Mouse (Mus musculus) MEL (cell line): ENCODE results near the gene Esr1. TPM values are rescaled to one million over a fixed set of nuclear protein-coding genes. Genes with fewer than 3 reads are reported as not detected.

Experiments
- DNase-seq: peaks from one replicate; pipeline ENCODE4 v3.0.0; 2011; ENCODE audit warnings: low read depth, low spot score
- H3K27ac ChIP-seq: 2 replicates; pipeline ENCODE4 v1.5.1; 2012; ENCODE audit warnings: low read depth, mild to moderate bottlenecking, control low read depth, low read length, moderate library complexity; ENCODE audit not compliant: control insufficient read depth
- H3K27me3 ChIP-seq, 2 experiments: fragments of 150-350 bp in 1 of 2; sonication (generic) in 1 of 2; 2 replicates each; pipeline ENCODE4 v1.6.1; 2012; ENCODE audit warnings: low read length in 2 of 2, mild to moderate bottlenecking in 2 of 2, improper control_type of control experiment in 1 of 2, moderate library complexity in 1 of 2; ENCODE audit not compliant: insufficient read depth in 2 of 2, control insufficient read depth in 1 of 2
- H3K36me3 ChIP-seq, 2 experiments: 2 replicates each; pipeline ENCODE4 v1.6.1; 2012 to 2014; ENCODE audit warnings: low read length in 2 of 2, improper control_type of control experiment in 1 of 2, inconsistent platforms in 1 of 2, mild to moderate bottlenecking in 1 of 2; ENCODE audit not compliant: insufficient read depth in 2 of 2, control insufficient read depth in 1 of 2
- H3K4me1 ChIP-seq, 2 experiments: fragments of 150-350 bp in 1 of 2; sonication (generic) in 1 of 2; 2 replicates each; pipeline ENCODE4 v1.6.1; 2012; ENCODE audit warnings: low read length in 2 of 2, improper control_type of control experiment in 1 of 2, mild to moderate bottlenecking in 1 of 2; ENCODE audit not compliant: insufficient read depth in 2 of 2, control insufficient read depth in 1 of 2
- H3K4me3 ChIP-seq, 2 experiments: fragments of 150-350 bp in 1 of 2; sonication (generic) in 1 of 2; 2 replicates each; pipeline ENCODE4 v1.5.1; 2012; ENCODE audit warnings: low read depth in 2 of 2, low read length in 2 of 2, mild to moderate bottlenecking in 2 of 2, moderate library complexity in 2 of 2, control low read depth in 1 of 2, improper control_type of control experiment in 1 of 2; ENCODE audit not compliant: control insufficient read depth in 1 of 2, insufficient read depth in 1 of 2
- H3K79me2 ChIP-seq: 2 replicates; pipeline ENCODE4 v1.6.1; 2012; ENCODE audit warnings: mild to moderate bottlenecking, low read length, moderate library complexity; ENCODE audit not compliant: control insufficient read depth, poor library complexity, insufficient read depth
- H3K9ac ChIP-seq: 2 replicates; pipeline ENCODE4 v1.6.1; 2012; ENCODE audit warnings: low read depth, mild to moderate bottlenecking, control low read depth, low read length, moderate library complexity; ENCODE audit not compliant: control insufficient read depth, poor library complexity, severe bottlenecking
- H3K9me3 ChIP-seq: fragments of 150-350 bp; sonication (generic); replicated peaks from 2 replicates; pipeline ENCODE4 v1.6.1; 2012; ENCODE audit warnings: mild to moderate bottlenecking, low read length, improper control_type of control experiment, moderate library complexity; ENCODE audit not compliant: insufficient read depth
- BHLHE40 ChIP-seq: IDR thresholded peaks from 2 replicates; pipeline ENCODE4 v1.6.1; 2012; ENCODE audit warnings: low read depth, mild to moderate bottlenecking, inconsistent platforms, low read length, improper control_type of control experiment, borderline replicate concordance
- CHD1 ChIP-seq: IDR thresholded peaks from 2 replicates; pipeline ENCODE4 v1.6.1; 2012; ENCODE audit warnings: low read depth, mild to moderate bottlenecking, inconsistent platforms, low read length, improper control_type of control experiment
- CHD2 ChIP-seq: IDR thresholded peaks from 2 replicates; pipeline ENCODE4 v1.6.1; 2011; ENCODE audit warnings: low read length, improper control_type of control experiment
- CTCF ChIP-seq, 3 experiments: IDR thresholded peaks in 2 of 3; conservative IDR thresholded peaks in 1 of 3; 2 replicates each; pipeline ENCODE4 v1.5.1; 2011 to 2012; ENCODE audit warnings: low read length in 3 of 3, low read depth in 2 of 3, mild to moderate bottlenecking in 2 of 3, improper control_type of control experiment in 1 of 3, inconsistent platforms in 1 of 3, mixed read lengths in 1 of 3, moderate library complexity in 1 of 3; ENCODE audit not compliant: control insufficient read depth in 1 of 3, insufficient read depth in 1 of 3, poor library complexity in 1 of 3, severe bottlenecking in 1 of 3
- EP300 ChIP-seq, 2 experiments: IDR thresholded peaks; 2 replicates each; pipeline ENCODE4 v1.6.1; 2011; ENCODE audit warnings: improper control_type of control experiment in 2 of 2, low read length in 2 of 2, low read depth in 1 of 2, mild to moderate bottlenecking in 1 of 2
- GABPA ChIP-seq: IDR thresholded peaks from 2 replicates; pipeline ENCODE4 v1.6.1; 2012; ENCODE audit warnings: low read depth, mild to moderate bottlenecking, inconsistent platforms, low read length, improper control_type of control experiment, moderate library complexity
- GATA1 ChIP-seq: IDR thresholded peaks from 2 replicates; pipeline ENCODE4 v1.6.1; 2011; ENCODE audit warnings: low read depth, low read length, improper control_type of control experiment
- HCFC1 ChIP-seq: IDR thresholded peaks from 2 replicates; pipeline ENCODE4 v1.6.1; 2012; ENCODE audit warnings: low read depth, mild to moderate bottlenecking, inconsistent platforms, low read length, improper control_type of control experiment, moderate library complexity
- KAT2A ChIP-seq: conservative IDR thresholded peaks from 2 replicates; pipeline ENCODE4 v1.6.1; 2012; ENCODE audit warnings: low read depth, low read length, improper control_type of control experiment, inconsistent platforms
- MAFK ChIP-seq: IDR thresholded peaks from 2 replicates; pipeline ENCODE4 v1.6.1; 2011; ENCODE audit warnings: low read depth, mild to moderate bottlenecking, low read length, improper control_type of control experiment, borderline replicate concordance
- MAX ChIP-seq: IDR thresholded peaks from 2 replicates; pipeline ENCODE4 v1.6.1; 2011; ENCODE audit warnings: low read length, improper control_type of control experiment
- MAZ ChIP-seq: IDR thresholded peaks from 2 replicates; pipeline ENCODE4 v1.6.1; 2012; ENCODE audit warnings: low read depth, mild to moderate bottlenecking, inconsistent platforms, low read length, improper control_type of control experiment
- MXI1 ChIP-seq: IDR thresholded peaks from 2 replicates; pipeline ENCODE4 v1.6.1; 2011; ENCODE audit warnings: mild to moderate bottlenecking, low read depth, low read length, improper control_type of control experiment
- MYB ChIP-seq: IDR thresholded peaks from 2 replicates; pipeline ENCODE4 v1.6.1; 2011; ENCODE audit warnings: mild to moderate bottlenecking, low read depth, low read length, improper control_type of control experiment
- MYC ChIP-seq: IDR thresholded peaks from 2 replicates; pipeline ENCODE4 v1.6.1; 2011; ENCODE audit warnings: low read depth, mild to moderate bottlenecking, low read length, improper control_type of control experiment, moderate library complexity
- NELFE ChIP-seq: IDR thresholded peaks from 2 replicates; pipeline ENCODE4 v1.6.1; 2011; ENCODE audit warnings: low read depth, low read length, improper control_type of control experiment
- NRF1 ChIP-seq: IDR thresholded peaks from 2 replicates; pipeline ENCODE4 v1.6.1; 2014; ENCODE audit warnings: low read depth, mild to moderate bottlenecking, inconsistent platforms, low read length, improper control_type of control experiment, moderate library complexity; ENCODE audit not compliant: poor library complexity, insufficient read depth, severe bottlenecking
- POLR2AphosphoS2 ChIP-seq: IDR thresholded peaks from 2 replicates; pipeline ENCODE4 v1.6.1; 2011; ENCODE audit warnings: low read length, improper control_type of control experiment
- RAD21 ChIP-seq: IDR thresholded peaks from 2 replicates; pipeline ENCODE4 v1.6.1; 2011; ENCODE audit warnings: mild to moderate bottlenecking, low read depth, low read length, improper control_type of control experiment
- RCOR1 ChIP-seq: IDR thresholded peaks from 2 replicates; pipeline ENCODE4 v1.6.1; 2012; ENCODE audit warnings: low read depth, mild to moderate bottlenecking, inconsistent platforms, low read length, improper control_type of control experiment
- SMC3 ChIP-seq: IDR thresholded peaks from 2 replicates; pipeline ENCODE4 v1.6.1; 2011; ENCODE audit warnings: low read depth, low read length, improper control_type of control experiment
- TAL1 ChIP-seq: IDR thresholded peaks from 2 replicates; pipeline ENCODE4 v1.6.1; 2012; ENCODE audit warnings: mild to moderate bottlenecking, inconsistent platforms, low read length, moderate library complexity, mixed read lengths
- TBP ChIP-seq: IDR thresholded peaks from 2 replicates; pipeline ENCODE4 v1.8.0; 2011; ENCODE audit warnings: low read depth, low read length, improper control_type of control experiment
- TCF12 ChIP-seq: IDR thresholded peaks from 2 replicates; pipeline ENCODE4 v1.6.1; 2014; ENCODE audit warnings: low read depth, mild to moderate bottlenecking, inconsistent platforms, low read length, improper control_type of control experiment, moderate library complexity
- USF1 ChIP-seq: IDR thresholded peaks from 2 replicates; pipeline ENCODE4 v1.6.1; 2014; ENCODE audit warnings: low read depth, mild to moderate bottlenecking, inconsistent platforms, low read length, improper control_type of control experiment, moderate library complexity
- USF2 ChIP-seq, 2 experiments: IDR thresholded peaks; 2 replicates each; pipeline ENCODE4 v1.6.1; 2011 to 2012; ENCODE audit warnings: improper control_type of control experiment in 2 of 2, low read length in 2 of 2, borderline replicate concordance in 1 of 2, inconsistent platforms in 1 of 2, low read depth in 1 of 2, mild to moderate bottlenecking in 1 of 2; ENCODE audit not compliant: insufficient read depth in 1 of 2
- ZMIZ1 ChIP-seq: IDR thresholded peaks from 2 replicates; pipeline ENCODE4 v1.6.1; 2012; ENCODE audit warnings: low read depth, mild to moderate bottlenecking, inconsistent platforms, low read length, improper control_type of control experiment, moderate library complexity
- ZNF384 ChIP-seq: IDR thresholded peaks from 2 replicates; pipeline ENCODE4 v1.6.1; 2012; ENCODE audit warnings: low read depth, mild to moderate bottlenecking, inconsistent platforms, low read length, improper control_type of control experiment
- polyA plus RNA-seq, 2 experiments: library from polyadenylated mRNA; stranded (reverse) in 1 of 2; unstranded in 1 of 2; fragments of >175 nt in 1 of 2; fragments of >200 nt in 1 of 2; gene quantifications; 2 replicates each; pipeline versions ENCODE4 v1.2.1 to v1.2.4; 2012; ENCODE audit warnings: low replicate concordance in 2 of 2, low read depth in 1 of 2; ENCODE audit not compliant: insufficient read length in 2 of 2, insufficient read depth in 1 of 2, missing spikeins in 1 of 2
- total RNA-seq: library from RNA; depleted of rRNA; stranded (reverse); fragments of 300-350 nt; gene quantifications from 2 replicates; pipeline ENCODE4 v1.2.3, GENCODE M21; 2012; rRNA removed

Esr1 gene
- 0.65 and 0.69 TPM in 2 replicates for total RNA-seq
- under 1 TPM in 1 of 2 experiments, not detected in 1; 0.65 TPM for polyA plus RNA-seq

- peak within 1 kb of the TSS; percentile 90 for H3K27ac ChIP-seq
- DNase-seq: peak; percentile 64
- H3K79me2 ChIP-seq: no peaks in the 10 kb centered on the region
- no peaks in the 10 kb centered on the region for H3K9me3 ChIP-seq
- TF ChIP-seq RAD21: peak; percentile 43
- peak; percentile 76 for TF ChIP-seq ZNF384
- peak in 1 of 3 experiments; percentile 30; a peak in 2 of 6 replicates for TF ChIP-seq CTCF (IDR thresholded peaks at IDR 0.05 in 2 of 3, conservative IDR thresholded peaks at IDR 0.05 in 1 of 3; ENCODE audit: control insufficient read depth in 1 of 3, insufficient read depth in 1 of 3, low read depth in 2 of 3, low read length in 3 of 3, poor library complexity in 1 of 3, severe bottlenecking in 1 of 3)
- TF ChIP-seq HCFC1: no peak
- peak; percentile 21; the same call in 1 of the 2 replicates for TF ChIP-seq SMC3
- TF ChIP-seq, all 39 proteins: peak for 4
- Histone ChIP-seq H3K27me3 (no peaks in the 10 kb centered on the region), H3K4me1 (peaks cover 0 to 7% of the 10 kb centered on the region in 2 experiments; a peak in 1 of 4 replicates), H3K4me3 (peak within 1 kb of the TSS; percentile 64 to 80), H3K36me3 (peaks cover 0 to 7% of the 10 kb centered on the region in 2 experiments; a peak in 2 of 4 replicates), H3K9ac (peak within 1 kb of the TSS; percentile 77)
Measured at GRCm38 (mm10) chr10:4611386-4612155, at the start of gene Esr1. Gene Esr1, plus strand, starts transcription at chr10:4611593.

GRCm38 (mm10) chr10:4565148-4565547 lies 46.2 kb upstream of the Esr1 start:
- H3K79me2 ChIP-seq: no peaks in the 10 kb centered on the region
- DNase-seq: peak; percentile 92
- no peak overlapping the region for H3K9ac ChIP-seq
- H3K27ac ChIP-seq: peak overlapping the region; percentile 98
- H3K36me3 ChIP-seq: peaks cover 0 to 24% of the 10 kb centered on the region in 2 experiments; a peak in 2 of 4 replicates
- no peak overlapping the region for H3K4me3 ChIP-seq
- no peaks in the 10 kb centered on the region for H3K27me3 ChIP-seq
- no peaks in the 10 kb centered on the region for H3K9me3 ChIP-seq
- peaks cover 3 to 19% of the 10 kb centered on the region in 2 experiments; a peak in 3 of 4 replicates for H3K4me1 ChIP-seq
- 0 out of 2 replicates have a peak, but pooled peaks have one; percentile 14 for TF ChIP-seq TAL1
- TF ChIP-seq NRF1: no peak
- no peak for TF ChIP-seq GABPA
- peak; percentile 95 for TF ChIP-seq EP300 (IDR thresholded peaks at IDR 0.05; ENCODE audit: low read depth in 1 of 2, low read length in 2 of 2)
- no peak for TF ChIP-seq CHD2
- peak; percentile 82 for TF ChIP-seq TCF12
- peak; percentile 62; the same call in 1 of the 2 replicates for TF ChIP-seq MYC
- TF ChIP-seq ZMIZ1: no peak
- no peak for TF ChIP-seq CHD1
- TF ChIP-seq MAFK: no peak
- TF ChIP-seq RCOR1: peak; percentile 89
- TF ChIP-seq KAT2A: 0 out of 2 replicates have a peak, but pooled peaks have one; percentile 37
- no peak for TF ChIP-seq CTCF (IDR thresholded peaks at IDR 0.05 in 2 of 3, conservative IDR thresholded peaks at IDR 0.05 in 1 of 3; ENCODE audit: control insufficient read depth in 1 of 3, insufficient read depth in 1 of 3, low read depth in 2 of 3, low read length in 3 of 3, poor library complexity in 1 of 3, severe bottlenecking in 1 of 3)
- TF ChIP-seq MXI1: peak; percentile 38; the same call in 1 of the 2 replicates
- TF ChIP-seq BHLHE40: peak; percentile 76
- TF ChIP-seq GATA1: peak; percentile 95
- TF ChIP-seq MAX: peak; percentile 81
- TF ChIP-seq NELFE: no peak
- TF ChIP-seq RAD21: no peak
- 0 out of 2 replicates have a peak, but pooled peaks have one; percentile 20 for TF ChIP-seq TBP
- peak; percentile 87 for TF ChIP-seq USF1
- no peak for TF ChIP-seq POLR2AphosphoS2
- peak; percentile 77 for TF ChIP-seq MYB
- no peak for TF ChIP-seq MAZ
- no peak for TF ChIP-seq SMC3
- 0 out of 4 replicates have a peak, but pooled peaks of 1 of the 2 experiments have one; percentile 40 for TF ChIP-seq USF2 (IDR thresholded peaks at IDR 0.05; ENCODE audit: borderline replicate concordance in 1 of 2, insufficient read depth in 1 of 2, low read depth in 1 of 2, low read length in 2 of 2)
